Mouse (Mus musculus) hindbrain, embryonic 11.5 days (tissue): ENCODE data around the gene Mafb. TPM values are rescaled to one million over a fixed set of nuclear protein-coding genes. Genes with fewer than 3 reads are reported as not detected.

Source experiments
- ATAC-seq: fragments of 200-750 bp; cut with Nextera tagmentation; 2 replicates; pipeline ENCODE4 v1.8.0; 2017; ENCODE audit warnings: mild to moderate bottlenecking, moderate TSS enrichment, moderate library complexity; ENCODE audit not compliant: low FRiP score
- DNase-seq: peaks from one replicate; pipeline ENCODE4 v3.0.0-alpha.2; 2015; ENCODE audit warnings: low spot score
- H3K27ac ChIP-seq: fragments of 300-500 bp; sonication (generic); 2 replicates; pipeline ENCODE4 v1.5.1; 2014; ENCODE audit warnings: mild to moderate bottlenecking, low read depth, low read length
- H3K27me3 ChIP-seq: fragments of 300-500 bp; sonication (generic); 2 replicates; pipeline ENCODE4 v1.6.1; 2014; ENCODE audit warnings: mild to moderate bottlenecking, low read length, moderate library complexity, mixed read lengths; ENCODE audit not compliant: control insufficient read depth, insufficient read depth
- H3K36me3 ChIP-seq: fragments of 300-500 bp; sonication (generic); 2 replicates; pipeline ENCODE4 v1.6.1; 2014; ENCODE audit warnings: mild to moderate bottlenecking, low read length, moderate library complexity, mixed read lengths; ENCODE audit not compliant: control insufficient read depth, insufficient read depth
- H3K4me1 ChIP-seq: fragments of 300-500 bp; sonication (generic); replicated peaks from 2 replicates; pipeline ENCODE4 v1.6.1; 2014; ENCODE audit warnings: low read length, mixed read lengths; ENCODE audit not compliant: control insufficient read depth, insufficient read depth
- H3K4me2 ChIP-seq: fragments of 300-500 bp; sonication (generic); replicated peaks from 2 replicates; pipeline ENCODE4 v1.6.1; 2014; ENCODE audit warnings: mild to moderate bottlenecking, low read depth, low read length
- H3K4me3 ChIP-seq: fragments of 300-500 bp; sonication (generic); 2 replicates; pipeline ENCODE4 v1.5.1; 2014; ENCODE audit warnings: low read depth, low read length
- H3K9ac ChIP-seq: fragments of 300-500 bp; sonication (generic); 2 replicates; pipeline ENCODE4 v1.6.1; 2014; ENCODE audit warnings: low read depth, low read length
- H3K9me3 ChIP-seq: fragments of 300-500 bp; sonication (generic); 2 replicates; pipeline ENCODE4 v1.6.1; 2016; ENCODE audit warnings: low read length; ENCODE audit not compliant: control insufficient read depth
- WGBS: fragments of 180-500 bp; shearing (Covaris S2); extraction: QIAGEN DNeasy Blood & Tissue Kit; methylation state at CpG from one replicate; pipeline ENCODE4 v1.1.7; 2014; 5-methylcytosine and 5-hydroxymethylcytosine counted together
- polyA plus RNA-seq: library from polyadenylated mRNA; unstranded; fragments of >200 nt; fragmentation: Nextera tagmentation; extraction: Ambion mirVana; gene quantifications from 2 replicates; pipeline ENCODE4 v1.2.1, GENCODE M21; 2014

Gene Mafb
- polyA plus RNA-seq, 1 experiment from 2014 or later, result 10.4 TPM

- Histone ChIP-seq H3K9me3 (no peaks in the 10 kb centered on the region), H3K27me3 (peaks cover 7% of the 10 kb centered on the region), H3K36me3 (no peaks in the 10 kb centered on the region), H3K4me1 (no peaks in the 10 kb centered on the region), H3K4me3 (no peak overlapping the region), H3K9ac (no peak overlapping the region), H3K4me2 (no peak overlapping the region), H3K27ac (no peak overlapping the region)
- 84% methylated on average over 3 of the region's 3 CpGs for WGBS
- DNase-seq (no peak), ATAC-seq (no peak)
Observed at GRCm38 (mm10) chr2:160392648-160393047, 25.8 kb upstream of the Mafb start.

- no peak overlapping the region for H3K27ac ChIP-seq
- ATAC-seq (no peak), DNase-seq (no peak)
- no peaks in the 10 kb centered on the region for H3K36me3 ChIP-seq
- H3K27me3 ChIP-seq, result peaks cover 7% of the 10 kb centered on the region
- H3K4me1 ChIP-seq, result no peaks in the 10 kb centered on the region
- H3K4me3 ChIP-seq, result no peak overlapping the region
- H3K9me3 ChIP-seq, result no peaks in the 10 kb centered on the region
- H3K9ac ChIP-seq, result no peak overlapping the region
- 31% methylated on average over 5 of the region's 5 CpGs for WGBS
- H3K4me2 ChIP-seq, result no peak overlapping the region
Observed at GRCm38 (mm10) chr2:160388596-160388995, 21.7 kb upstream of the Mafb start.

GRCm38 (mm10) chr2:160383418-160383817 is 16.6 kb upstream of the Mafb start:
- ATAC-seq, result no peak
- H3K9ac ChIP-seq, result no peak overlapping the region
- no peaks in the 10 kb centered on the region for H3K36me3 ChIP-seq
- DNase-seq, result no peak
- no peaks in the 10 kb centered on the region for H3K4me1 ChIP-seq
- 44% methylated on average over 3 of the region's 3 CpGs for WGBS
- no peak overlapping the region for H3K27ac ChIP-seq
- no peaks in the 10 kb centered on the region for H3K9me3 ChIP-seq
- H3K27me3 ChIP-seq, result peaks cover 10% of the 10 kb centered on the region
- H3K4me2 ChIP-seq, result no peak overlapping the region
- no peak overlapping the region for H3K4me3 ChIP-seq

GRCm38 (mm10) chr2:160378271-160378670 is 11.4 kb upstream of the Mafb start:
- no peaks in the 10 kb centered on the region for H3K9me3 ChIP-seq
- H3K36me3 ChIP-seq, result no peaks in the 10 kb centered on the region
- WGBS, result 42% methylated on average over 4 of the region's 4 CpGs
- no peak overlapping the region for H3K4me2 ChIP-seq
- H3K27ac ChIP-seq, result no peak overlapping the region
- DNase-seq (peak; percentile 65), ATAC-seq (no peak)
- peaks cover 36% of the 10 kb centered on the region for H3K27me3 ChIP-seq
- no peak overlapping the region for H3K4me3 ChIP-seq
- H3K4me1 ChIP-seq, result no peaks in the 10 kb centered on the region
- H3K9ac ChIP-seq, result no peak overlapping the region

DNA sequence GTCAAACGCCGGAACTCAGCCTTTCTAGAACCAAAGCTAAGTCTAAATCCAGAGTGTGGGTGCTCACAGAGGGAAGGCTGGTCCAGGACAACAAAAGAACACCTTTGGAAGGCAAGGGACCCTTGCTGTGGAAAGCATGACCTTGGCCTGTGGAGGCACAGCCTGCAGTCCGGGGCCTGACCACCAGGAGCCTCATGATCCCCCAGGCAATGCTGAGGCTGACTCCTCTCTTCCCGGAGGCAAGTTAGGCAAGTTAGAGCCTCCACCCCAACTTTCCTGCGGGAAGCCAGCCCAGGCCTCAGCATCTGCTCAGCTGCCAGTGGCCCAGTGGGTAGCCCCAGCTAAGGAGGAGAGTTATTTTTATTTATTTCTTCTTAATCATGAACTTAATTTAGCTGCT is 9.4 kb upstream of the Mafb start:
- Histone ChIP-seq H3K27me3 (peaks cover 46% of the 10 kb centered on the region), H3K36me3 (no peaks in the 10 kb centered on the region), H3K27ac (no peak overlapping the region), H3K4me2 (no peak overlapping the region), H3K4me3 (no peak overlapping the region), H3K9me3 (no peaks in the 10 kb centered on the region), H3K9ac (no peak overlapping the region), H3K4me1 (no peaks in the 10 kb centered on the region)
- ATAC-seq (no peak), DNase-seq (no peak)
- 33% methylated on average over 5 of the region's 5 CpGs for WGBS

GRCm38 (mm10) chr2:160369653-160370420 is 3.0 kb upstream of the Mafb start:
- 1% methylated on average over 25 of the region's 25 CpGs for WGBS
- no peak overlapping the region for H3K4me2 ChIP-seq
- peaks cover 12% of the 10 kb centered on the region; the same call in 1 of the 2 replicates for H3K4me1 ChIP-seq
- no peak overlapping the region for H3K9ac ChIP-seq
- no peaks in the 10 kb centered on the region for H3K36me3 ChIP-seq
- H3K27me3 ChIP-seq, result peaks cover 71% of the 10 kb centered on the region
- no peaks in the 10 kb centered on the region for H3K9me3 ChIP-seq
- DNase-seq (peak; percentile 47), ATAC-seq (no peak)
- no peak overlapping the region for H3K27ac ChIP-seq
- H3K4me3 ChIP-seq, result no peak overlapping the region; the same call in 1 of the 2 replicates

DNA sequence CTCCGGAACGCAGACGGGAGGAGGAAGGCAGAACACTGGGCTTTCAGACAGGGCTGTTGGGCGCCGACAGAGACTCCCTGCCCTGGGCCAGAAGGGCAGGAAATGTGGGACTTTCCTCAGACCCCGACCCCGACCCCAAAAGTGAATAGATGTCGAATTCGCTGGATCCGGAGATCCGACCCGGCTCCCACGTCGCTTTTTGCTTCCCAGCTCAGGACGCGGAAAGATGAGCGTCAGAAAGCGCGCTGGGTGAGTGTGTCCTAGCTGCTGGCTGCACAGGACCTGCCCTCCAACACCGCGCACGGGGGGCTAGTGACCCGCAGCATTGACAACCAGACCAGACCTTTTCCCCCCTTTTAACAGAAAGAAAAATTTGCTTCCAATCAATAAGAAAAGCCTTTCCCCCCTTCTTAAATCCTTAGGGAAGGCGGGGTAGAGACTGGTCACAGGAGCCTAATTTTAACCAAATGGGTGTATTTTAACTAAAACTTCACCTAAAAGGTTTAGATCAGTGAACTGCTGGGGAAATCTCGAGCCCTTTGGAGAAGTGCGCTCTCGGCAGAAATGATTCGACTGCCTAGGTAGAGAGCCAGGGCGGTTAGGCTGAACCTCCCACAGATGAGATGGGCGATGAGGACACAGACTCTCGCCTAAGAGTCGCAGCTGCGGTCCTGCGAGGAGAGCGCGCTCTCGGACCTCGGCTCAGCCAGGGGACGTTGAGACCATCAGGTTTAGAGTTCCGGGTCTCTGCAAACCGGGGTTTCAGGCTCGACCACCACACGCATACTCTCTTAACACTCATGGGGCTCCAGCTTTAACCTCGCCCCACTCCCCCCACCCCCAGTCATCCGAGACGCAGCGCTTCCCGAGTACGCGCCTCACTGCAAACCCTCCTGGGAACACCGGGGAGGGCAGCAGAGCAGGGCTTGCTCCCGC is 1.8 kb upstream of the Mafb start:
- Histone ChIP-seq H3K4me1 (peaks cover 12% of the 10 kb centered on the region; the same call in 1 of the 2 replicates), H3K36me3 (no peaks in the 10 kb centered on the region), H3K9ac (0 out of 2 replicates have a peak overlapping the region, but pooled peaks have one; percentile 7), H3K27ac (no peak overlapping the region), H3K27me3 (peaks cover 70% of the 10 kb centered on the region), H3K4me2 (peak overlapping the region; percentile 97), H3K9me3 (no peaks in the 10 kb centered on the region), H3K4me3 (peak overlapping the region; percentile 25)
- WGBS, result under 1% methylated on average over 52 of the region's 52 CpGs
- DNase-seq, result peak; percentile 62
- ATAC-seq, result no peak

- peaks cover 12% of the 10 kb centered on the region; the same call in 1 of the 2 replicates for H3K4me1 ChIP-seq
Observed at GRCm38 (mm10) chr2:160367448-160368208, 763 bp upstream of the Mafb start.

More at GRCm38 (mm10) chr2:160367448-160368208, 763 bp upstream of the Mafb start:
- peak overlapping the region; percentile 52 for H3K4me3 ChIP-seq
- peak overlapping the region; percentile 88 for H3K27ac ChIP-seq
- peak overlapping the region; percentile 77 for H3K9ac ChIP-seq
- WGBS, result under 1% methylated on average over 45 of the region's 45 CpGs
- H3K4me2 ChIP-seq, result peak overlapping the region; percentile 97
- H3K9me3 ChIP-seq, result no peaks in the 10 kb centered on the region
- H3K27me3 ChIP-seq, result peaks cover 71% of the 10 kb centered on the region
- no peaks in the 10 kb centered on the region for H3K36me3 ChIP-seq
- ATAC-seq (peak; percentile 72), DNase-seq (peak; percentile 95)
